Mouse (Mus musculus) kidney, postnatal 0 days (tissue): ENCODE results near the gene Cyp51. TPM values are rescaled to one million over a fixed set of nuclear protein-coding genes. Genes with fewer than 3 reads are reported as not detected.
"Not testable (repeated sequence)": the region's sequence is repeated elsewhere in the genome, so short reads cannot be mapped to it uniquely, and the experiment has no call there.

Source experiments
- ATAC-seq: fragments of 200-750 bp; cut with Nextera tagmentation; replicated peaks from 2 replicates; pipeline ENCODE4 v1.8.0; 2017; ENCODE audit warnings: low read depth, moderate number of reproducible peaks, moderate TSS enrichment, moderate library complexity; ENCODE audit not compliant: low FRiP score
- DNase-seq: peaks from one replicate; pipeline ENCODE4 v3.0.0-alpha.2; 2016; ENCODE audit warnings: low spot score
- H3K27ac ChIP-seq: fragments of 300-500 bp; sonication (generic); 2 replicates; pipeline ENCODE4 v1.5.1; 2014; ENCODE audit warnings: mild to moderate bottlenecking
- H3K27me3 ChIP-seq: fragments of 300-500 bp; sonication (generic); 2 replicates; pipeline ENCODE4 v1.6.1; 2014; ENCODE audit warnings: low read length, mixed read lengths; ENCODE audit not compliant: insufficient read depth
- H3K36me3 ChIP-seq: fragments of 300-500 bp; sonication (generic); 2 replicates; pipeline ENCODE4 v1.6.1; 2014; ENCODE audit warnings: low read length, mixed read lengths; ENCODE audit not compliant: insufficient read depth
- H3K4me1 ChIP-seq: fragments of 300-500 bp; sonication (generic); replicated peaks from 2 replicates; pipeline ENCODE4 v1.6.1; 2014; ENCODE audit warnings: antibody characterized with exemption, low read length, mixed read lengths; ENCODE audit not compliant: insufficient read depth
- H3K4me2 ChIP-seq: fragments of 300-500 bp; sonication (generic); 2 replicates; pipeline ENCODE4 v1.6.1; 2014; ENCODE audit warnings: mild to moderate bottlenecking, low read length, moderate library complexity, mixed read lengths
- H3K4me3 ChIP-seq: fragments of 300-500 bp; sonication (generic); replicated peaks from 2 replicates; pipeline ENCODE4 v1.5.1; 2014; ENCODE audit warnings: low read depth, low read length
- H3K9ac ChIP-seq: fragments of 300-500 bp; sonication (generic); 2 replicates; pipeline ENCODE4 v1.6.1; 2014; ENCODE audit warnings: low read depth, low read length
- H3K9me3 ChIP-seq: fragments of 300-500 bp; sonication (generic); replicated peaks from 2 replicates; pipeline ENCODE4 v1.6.1; 2016; ENCODE audit warnings: low read length, inconsistent platforms, mixed read lengths
- CTCF ChIP-seq: IDR thresholded peaks from 2 replicates; pipeline ENCODE4 v1.5.1; 2016; ENCODE audit warnings: antibody characterized with exemption, low read depth, mild to moderate bottlenecking, moderate library complexity
- WGBS: fragments of 180-500 bp; shearing (Covaris S2); extraction: QIAGEN DNeasy Blood & Tissue Kit; methylation state at CpG from one replicate; pipeline ENCODE4 v1.1.7; 2014; 5-methylcytosine and 5-hydroxymethylcytosine counted together
- polyA plus RNA-seq: library from polyadenylated mRNA; unstranded; fragments of >200 nt; fragmentation: Nextera tagmentation; extraction: Ambion mirVana; gene quantifications from 2 replicates; pipeline ENCODE4 v1.2.1, GENCODE M21; 2015

Cyp51 gene
- polyA plus RNA-seq = 51.5 and 57.5 TPM in 2 replicates

DNA sequence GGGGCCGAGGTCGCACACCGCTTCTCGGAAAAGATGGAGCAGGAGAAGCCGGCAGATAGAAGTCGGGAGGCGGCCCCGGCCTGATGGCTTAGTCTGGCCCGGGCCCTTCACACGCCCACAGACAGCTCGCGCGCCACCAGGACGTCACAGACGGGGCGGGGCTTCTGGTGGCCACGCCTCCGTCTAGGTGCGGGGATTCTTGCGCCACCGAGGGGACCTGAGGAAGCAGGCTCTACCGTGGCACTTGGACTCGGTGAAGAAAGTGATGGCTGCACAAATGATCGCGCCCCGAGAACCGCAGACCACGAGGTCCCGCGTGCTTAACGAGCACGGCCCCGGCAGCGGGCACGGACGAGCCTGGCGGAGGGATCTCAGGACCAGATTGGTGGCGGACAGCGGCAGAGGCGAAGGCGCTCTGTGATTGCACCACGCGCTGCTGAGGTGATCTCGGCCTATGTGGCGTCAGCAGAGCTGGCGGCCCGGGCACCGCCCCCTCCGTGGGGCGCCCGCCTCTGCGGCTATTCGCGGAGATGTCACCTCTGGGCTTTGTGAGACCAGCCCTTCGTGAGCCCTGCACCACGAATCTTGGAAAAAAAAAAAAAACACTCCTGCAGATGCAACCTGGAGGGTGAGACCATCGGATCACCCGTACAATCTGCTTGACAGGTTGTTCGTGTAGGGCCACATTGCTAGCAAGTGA lies at the start of gene Cyp51:
Gene Cyp51 (minus strand): TSS at position 406 of the 700 bp plus-strand sequence.
- under 1% methylated on average over 59 of the region's 59 CpGs for WGBS
- peak; percentile 97 for ATAC-seq
- 0 out of 2 replicates have a peak, but pooled peaks have one; percentile 2 for TF ChIP-seq CTCF
- DNase-seq = peak; percentile 94
- peak within 1 kb of the TSS; percentile 85 for H3K4me3 ChIP-seq
- no peaks in the 10 kb centered on the region for H3K27me3 ChIP-seq
- peak within 1 kb of the TSS; percentile 72 for H3K9ac ChIP-seq
- H3K9me3 ChIP-seq = no peaks in the 10 kb centered on the region
- peaks cover 10% of the 10 kb centered on the region for H3K36me3 ChIP-seq
- H3K4me2 ChIP-seq = peak within 1 kb of the TSS; percentile 85
- peaks cover 3% of the 10 kb centered on the region; the same call in 1 of the 2 replicates for H3K4me1 ChIP-seq
- H3K27ac ChIP-seq = peak within 1 kb of the TSS; percentile 91

DNA sequence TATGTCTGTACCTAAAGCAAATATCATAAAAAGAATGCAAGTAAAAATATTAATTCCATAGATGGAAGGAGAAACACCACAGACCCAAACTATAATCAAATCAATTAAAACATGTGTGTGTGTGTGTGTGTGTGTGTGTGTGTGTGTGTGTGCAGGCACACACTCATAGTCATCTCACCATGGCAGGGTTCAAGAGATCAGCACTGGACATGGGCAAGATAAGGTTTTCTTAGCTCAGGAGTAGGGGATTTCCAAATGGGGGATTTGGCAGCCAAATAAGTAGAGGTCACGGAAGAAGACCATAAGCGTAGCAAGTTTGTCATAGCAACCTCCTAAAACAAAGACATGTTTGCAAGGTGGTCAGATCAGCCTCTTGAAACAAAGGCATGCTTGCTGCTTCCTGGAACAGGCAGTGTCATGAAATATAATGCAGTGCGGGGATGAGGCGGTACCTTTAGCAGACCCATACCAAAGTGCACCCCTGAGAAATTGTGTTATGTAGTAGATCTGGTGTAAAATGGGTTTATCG lies 8.1 kb upstream of the Cyp51 start:
- Histone ChIP-seq H3K27me3 (no peaks in the 10 kb centered on the region), H3K9ac (no peak overlapping the region), H3K4me2 (no peak overlapping the region), H3K9me3 (no peaks in the 10 kb centered on the region), H3K27ac (no peak overlapping the region), H3K4me3 (no peak overlapping the region), H3K36me3 (no peaks in the 10 kb centered on the region), H3K4me1 (no peaks in the 10 kb centered on the region)
- WGBS = 92% methylated on average over 5 of the region's 5 CpGs
- no peak for TF ChIP-seq CTCF
- DNase-seq (no peak), ATAC-seq (no peak)

DNA sequence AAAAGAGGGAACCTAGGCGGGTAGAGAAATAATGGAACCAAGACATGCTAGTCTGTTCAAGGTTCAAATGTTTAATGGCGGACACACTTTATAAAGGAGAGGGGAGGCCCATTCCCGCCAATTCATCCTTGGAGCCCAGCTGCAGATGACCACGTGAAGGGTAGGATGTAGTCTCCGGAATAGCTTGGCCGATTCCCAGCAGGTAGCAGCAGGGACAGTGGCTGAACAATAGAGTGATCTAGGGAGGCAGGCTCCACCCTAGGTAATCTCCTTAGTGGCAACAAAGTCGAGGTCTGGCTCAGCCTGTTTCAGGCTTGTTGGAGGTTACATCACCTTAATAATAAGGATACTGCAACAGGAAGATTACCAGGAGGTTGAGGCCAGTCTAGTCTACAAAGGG lies 2.5 kb upstream of the Cyp51 start:
- H3K9ac ChIP-seq, DNase-seq, H3K4me1 ChIP-seq, H3K4me2 ChIP-seq, H3K36me3 ChIP-seq, H3K9me3 ChIP-seq, ATAC-seq, H3K27me3 ChIP-seq, H3K27ac ChIP-seq, H3K4me3 ChIP-seq: not testable (repeated sequence)
- WGBS = 65% methylated on average over 7 of the region's 7 CpGs

DNA sequence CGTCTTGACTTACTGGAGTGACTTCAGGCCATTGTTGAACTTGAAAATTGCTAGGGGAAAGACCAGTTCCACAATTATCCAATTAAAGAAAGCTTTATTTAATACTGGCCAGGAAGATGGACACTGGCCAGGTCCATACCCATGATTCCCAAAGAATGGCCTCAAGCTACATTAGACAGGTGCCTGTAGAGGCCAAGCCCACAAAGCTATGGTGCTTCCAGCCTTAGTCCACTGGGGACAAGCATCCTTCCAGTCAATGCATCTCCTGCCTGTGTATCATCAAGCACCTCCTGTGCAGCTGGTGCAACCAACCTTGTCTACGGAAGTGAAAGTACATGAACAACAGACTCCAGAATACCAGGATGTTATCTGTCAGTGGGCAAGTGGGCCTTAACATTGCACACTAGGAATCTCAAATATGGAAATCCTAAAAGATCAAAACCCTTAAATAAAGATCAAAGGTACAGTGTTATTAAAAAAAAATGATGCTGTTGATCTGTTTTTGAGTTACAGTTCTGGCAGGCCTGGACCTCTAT lies 1.2 kb upstream of the Cyp51 start:
- ATAC-seq = no peak
- Histone ChIP-seq H3K4me3 (no peak overlapping the region), H3K9ac (no peak overlapping the region), H3K27me3 (no peaks in the 10 kb centered on the region), H3K36me3 (peaks cover 5% of the 10 kb centered on the region), H3K27ac (no peak overlapping the region), H3K4me2 (no peak overlapping the region), H3K4me1 (peaks cover 3% of the 10 kb centered on the region; the same call in 1 of the 2 replicates), H3K9me3 (no peaks in the 10 kb centered on the region)
- WGBS = 90% methylated on average over 2 of the region's 2 CpGs
- DNase-seq = no peak
- no peak for TF ChIP-seq CTCF

DNA sequence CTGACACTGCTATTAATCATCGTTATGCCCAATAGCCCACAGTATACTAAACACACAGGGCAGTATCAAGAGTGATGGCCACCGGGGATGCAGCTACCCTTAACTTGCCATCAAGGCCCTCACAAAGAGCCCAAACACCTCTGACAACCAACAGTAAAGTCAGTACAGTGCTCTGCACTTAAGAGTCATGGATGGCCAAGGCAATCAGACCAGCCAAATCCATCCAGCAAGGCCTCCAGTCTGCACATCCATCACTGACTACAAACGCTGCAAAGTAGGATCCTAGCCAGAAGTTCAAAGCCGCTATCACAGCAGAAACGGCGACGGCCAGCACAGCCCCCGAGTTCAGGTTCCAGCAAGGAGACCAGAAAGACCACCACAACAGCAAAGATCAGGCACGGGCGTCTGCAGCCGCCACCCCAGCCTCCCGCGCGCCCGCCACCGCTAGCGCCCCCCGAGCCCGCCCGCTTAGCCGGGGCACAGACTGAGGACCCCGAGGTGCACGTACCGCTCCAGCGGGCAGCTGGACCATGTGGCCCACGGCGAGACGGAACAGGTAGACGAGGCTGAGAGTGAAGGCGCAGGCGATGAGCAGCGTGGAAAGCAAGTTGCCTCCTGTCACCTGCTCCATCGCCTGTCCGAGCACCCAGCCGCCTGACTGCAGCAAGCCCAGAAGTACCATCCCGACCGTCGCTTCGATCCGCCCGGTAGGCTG lies 763 bp downstream of the Cyp51 start:
- H3K4me3 ChIP-seq = peak overlapping the region; percentile 85
- H3K4me1 ChIP-seq = peaks cover 3% of the 10 kb centered on the region; the same call in 1 of the 2 replicates
- ATAC-seq (peak; percentile 65), DNase-seq (no peak)
- peak overlapping the region; percentile 72 for H3K9ac ChIP-seq
- H3K36me3 ChIP-seq = peaks cover 16% of the 10 kb centered on the region
- no peak for TF ChIP-seq CTCF
- H3K27me3 ChIP-seq = no peaks in the 10 kb centered on the region
- peak overlapping the region; percentile 85 for H3K4me2 ChIP-seq
- no peaks in the 10 kb centered on the region for H3K9me3 ChIP-seq
- WGBS = 1% methylated on average over 41 of the region's 41 CpGs
- peak overlapping the region; percentile 91 for H3K27ac ChIP-seq

DNA sequence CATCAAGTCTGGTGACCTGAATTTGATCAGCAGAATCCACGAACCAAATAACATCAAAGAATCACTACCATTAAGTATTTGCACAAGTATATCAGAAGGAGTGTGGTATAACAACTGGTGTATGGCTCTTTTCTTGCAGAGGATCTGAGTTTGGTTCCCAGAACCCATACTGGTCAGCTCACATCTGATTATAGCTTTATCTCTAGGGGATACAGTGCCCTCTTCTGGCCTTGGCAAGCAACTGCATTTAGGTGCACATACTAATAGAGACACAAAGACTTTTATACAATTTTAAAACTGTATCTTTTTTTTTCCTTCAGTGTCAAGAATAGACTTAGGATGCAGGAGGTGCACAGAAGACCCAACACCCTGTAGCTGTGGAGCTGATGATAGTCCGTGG lies 2.8 kb downstream of the Cyp51 start:
- Histone ChIP-seq H3K4me1 (peaks cover 3% of the 10 kb centered on the region; the same call in 1 of the 2 replicates), H3K4me2 (no peak overlapping the region), H3K36me3 (peaks cover 16% of the 10 kb centered on the region), H3K9ac (no peak overlapping the region), H3K4me3 (no peak overlapping the region), H3K9me3 (no peaks in the 10 kb centered on the region), H3K27ac (no peak overlapping the region), H3K27me3 (no peaks in the 10 kb centered on the region)
- WGBS = 97% methylated on average over 2 of the region's 2 CpGs
- DNase-seq = no peak
- no peak for ATAC-seq
- peak; percentile 55 for TF ChIP-seq CTCF
